Mouse (Mus musculus): ENCODE data around the gene Mxi1. TPM values are rescaled to one million over a fixed set of nuclear protein-coding genes. Genes with fewer than 3 reads are reported as not detected.

The Mxi1 gene
- total RNA-seq, 2 experiments from 2014 or later = 71.1 to 156 TPM

DNA sequence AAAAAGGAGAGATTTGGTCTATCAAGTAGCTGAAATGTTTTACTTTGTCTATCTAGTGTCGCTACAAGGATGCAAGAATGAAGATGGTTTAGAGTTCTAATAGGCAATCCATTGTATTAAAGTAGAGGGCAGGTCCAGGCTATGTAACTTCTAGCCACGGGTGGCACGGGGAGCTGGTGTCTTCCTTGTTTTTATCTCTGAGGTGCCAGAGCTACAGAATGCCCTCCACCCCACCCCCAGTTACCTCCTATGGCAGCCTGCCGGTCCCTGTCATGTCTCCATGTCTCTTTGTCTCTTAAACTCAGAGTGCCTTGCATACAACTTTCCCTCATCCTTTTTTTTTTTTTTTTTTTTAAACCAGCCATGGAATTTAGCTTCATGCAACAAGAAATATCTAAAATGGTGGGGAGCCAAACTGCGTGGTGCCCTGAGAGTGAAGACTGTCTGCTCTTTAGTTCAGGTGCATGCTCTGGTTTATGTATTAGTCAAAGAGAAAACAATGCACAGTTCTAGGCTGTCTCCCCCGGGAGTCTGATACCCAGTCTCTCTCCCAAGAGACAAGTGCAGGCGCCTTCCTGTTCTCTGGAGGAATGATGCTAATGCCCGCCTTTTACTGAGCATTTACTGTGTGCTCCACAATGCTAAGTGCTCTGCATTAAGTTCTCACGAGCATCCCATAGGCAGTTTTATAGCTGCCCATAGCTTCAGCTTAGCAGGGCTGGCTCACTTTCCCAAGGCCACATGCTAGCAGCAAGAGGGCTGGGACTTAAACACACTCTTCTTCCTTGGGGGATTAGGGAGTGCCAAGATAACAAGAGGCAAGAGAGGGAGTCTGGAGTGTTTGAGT lies 10.2 kb downstream of the Mxi1 start:
- peak; percentile 67 for ATAC-seq (replicated peaks; ENCODE audit: low FRiP score, poor library complexity, severe bottlenecking)

DNA sequence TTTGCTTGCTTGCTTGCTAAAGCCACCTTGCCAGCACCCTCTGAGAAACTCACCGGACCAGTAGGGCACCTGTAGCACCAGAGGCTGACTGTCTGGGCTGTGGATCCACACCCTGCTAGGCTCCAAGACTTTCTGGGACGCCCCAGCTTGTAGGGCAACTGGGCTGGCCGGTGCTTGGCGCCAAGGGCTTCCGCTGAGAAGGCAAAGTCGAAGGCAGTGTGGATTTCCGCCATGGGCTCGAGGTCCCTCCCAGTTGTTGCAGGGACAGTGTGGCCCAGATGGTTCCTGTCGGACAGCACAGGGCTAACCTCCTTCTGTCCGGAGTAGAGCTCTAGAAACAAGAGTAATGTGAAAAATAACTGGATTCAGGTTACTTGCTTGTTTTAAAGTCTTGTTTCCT lies 11.0 kb downstream of the Mxi1 start:
- ATAC-seq (replicated peaks; ENCODE audit: low FRiP score, poor library complexity, severe bottlenecking) = no peak

DNA sequence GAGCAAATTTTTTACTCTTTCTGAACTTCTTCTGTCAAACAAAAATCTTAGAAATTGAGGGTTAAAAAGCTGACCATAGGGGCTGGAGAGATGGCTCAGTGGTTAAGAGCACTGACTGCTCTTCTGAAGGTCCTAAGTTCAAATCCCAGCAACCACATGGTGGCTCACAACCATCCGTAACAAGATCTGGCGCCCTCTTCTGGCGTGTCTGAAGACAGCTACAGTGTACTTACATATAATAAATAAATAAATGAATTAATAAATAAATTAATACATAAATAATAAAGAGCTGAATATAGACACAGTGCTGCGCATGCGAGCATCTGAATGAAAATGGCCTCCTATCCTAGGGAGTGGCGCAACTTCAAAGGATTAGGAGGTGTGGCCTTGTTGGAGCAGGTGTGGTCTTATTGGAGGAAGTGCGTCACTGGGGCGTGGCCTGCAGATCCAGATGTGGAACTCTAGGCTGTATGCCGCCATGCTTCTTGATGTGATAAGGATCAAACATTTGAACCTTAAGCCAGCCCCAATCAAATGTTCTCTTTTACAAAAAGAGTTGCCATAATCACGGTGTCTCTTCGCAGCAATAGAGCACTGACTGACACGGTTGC lies 12.2 kb downstream of the Mxi1 start:
- no peak for ATAC-seq (replicated peaks; ENCODE audit: low FRiP score, poor library complexity, severe bottlenecking)

DNA sequence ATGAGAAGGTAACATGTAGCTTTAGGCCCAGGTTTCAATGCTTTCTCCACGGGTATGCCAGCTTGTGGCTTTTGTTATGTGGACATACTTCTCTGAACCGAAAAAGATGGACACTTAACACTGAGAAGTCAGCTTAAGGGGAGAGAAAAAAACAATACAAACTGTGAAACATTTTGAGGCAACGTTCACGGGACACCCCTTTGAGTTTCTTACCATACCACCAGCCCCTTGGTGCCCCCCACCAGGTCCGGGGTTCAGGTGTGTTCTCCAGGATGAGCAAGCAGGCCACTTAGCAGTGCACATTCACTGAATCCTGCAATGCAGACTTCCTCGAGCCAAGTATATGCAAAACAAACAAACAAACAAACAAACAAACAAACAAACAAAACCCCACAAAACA lies 14.5 kb downstream of the Mxi1 start:
- ATAC-seq (replicated peaks; ENCODE audit: low FRiP score, poor library complexity, severe bottlenecking) = no peak

DNA sequence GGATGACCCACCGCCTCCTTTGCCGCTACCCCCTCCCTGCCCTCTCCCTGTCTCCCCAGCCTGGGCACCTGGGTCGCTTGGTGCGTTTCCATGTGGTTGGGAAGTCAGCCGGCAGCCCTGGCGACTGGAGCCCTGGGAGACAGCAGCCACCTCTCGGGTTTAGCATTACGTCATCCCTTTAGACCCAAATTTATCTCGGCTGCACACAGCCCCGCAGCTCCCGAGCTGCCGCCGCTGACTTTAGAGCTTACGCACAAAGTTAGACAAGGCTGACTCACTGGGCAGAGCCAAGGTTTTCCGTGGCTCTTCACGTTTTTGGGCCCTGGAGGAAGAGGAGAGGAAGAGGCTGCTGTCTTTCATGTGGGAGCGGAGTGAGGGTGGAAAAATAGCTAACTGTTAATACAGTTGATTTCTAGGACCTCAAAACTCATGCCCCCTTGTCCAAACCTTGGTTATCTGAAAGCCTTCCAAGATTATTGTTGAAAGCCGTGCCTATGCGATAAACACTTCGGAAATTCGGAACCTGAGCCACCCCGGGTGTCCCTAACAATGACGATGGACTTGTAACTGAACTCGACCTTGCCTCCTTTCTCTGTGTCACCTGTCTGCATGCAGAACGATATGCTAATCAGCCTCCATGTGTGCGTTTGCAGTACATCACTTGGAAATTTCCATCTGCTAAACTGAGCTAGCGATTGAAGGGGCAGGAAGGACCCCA lies 15.4 kb downstream of the Mxi1 start:
- peak; percentile 83 for ATAC-seq (replicated peaks; ENCODE audit: low FRiP score, poor library complexity, severe bottlenecking)

DNA sequence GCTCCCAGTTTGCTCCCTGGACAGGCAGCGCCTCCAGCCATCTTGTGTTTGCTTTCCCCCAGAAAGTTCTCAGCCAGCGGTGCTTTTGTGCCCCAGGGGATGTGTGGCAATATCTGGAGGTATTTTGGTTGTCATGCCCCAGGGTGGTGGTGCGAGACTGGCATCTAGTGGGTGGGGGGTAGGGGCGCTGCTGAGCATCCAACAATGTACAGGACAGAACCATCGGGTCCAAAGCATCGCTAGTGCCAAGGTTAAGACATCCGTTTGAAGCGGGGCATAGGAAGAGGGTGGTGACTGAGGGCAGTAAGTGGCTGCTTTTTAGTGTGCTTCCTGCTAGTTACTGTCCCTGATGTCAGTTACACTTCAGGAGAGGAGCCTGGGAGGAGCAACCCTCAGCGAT lies 17.8 kb downstream of the Mxi1 start:
- ATAC-seq (replicated peaks; ENCODE audit: low FRiP score, poor library complexity, severe bottlenecking) = no peak

DNA sequence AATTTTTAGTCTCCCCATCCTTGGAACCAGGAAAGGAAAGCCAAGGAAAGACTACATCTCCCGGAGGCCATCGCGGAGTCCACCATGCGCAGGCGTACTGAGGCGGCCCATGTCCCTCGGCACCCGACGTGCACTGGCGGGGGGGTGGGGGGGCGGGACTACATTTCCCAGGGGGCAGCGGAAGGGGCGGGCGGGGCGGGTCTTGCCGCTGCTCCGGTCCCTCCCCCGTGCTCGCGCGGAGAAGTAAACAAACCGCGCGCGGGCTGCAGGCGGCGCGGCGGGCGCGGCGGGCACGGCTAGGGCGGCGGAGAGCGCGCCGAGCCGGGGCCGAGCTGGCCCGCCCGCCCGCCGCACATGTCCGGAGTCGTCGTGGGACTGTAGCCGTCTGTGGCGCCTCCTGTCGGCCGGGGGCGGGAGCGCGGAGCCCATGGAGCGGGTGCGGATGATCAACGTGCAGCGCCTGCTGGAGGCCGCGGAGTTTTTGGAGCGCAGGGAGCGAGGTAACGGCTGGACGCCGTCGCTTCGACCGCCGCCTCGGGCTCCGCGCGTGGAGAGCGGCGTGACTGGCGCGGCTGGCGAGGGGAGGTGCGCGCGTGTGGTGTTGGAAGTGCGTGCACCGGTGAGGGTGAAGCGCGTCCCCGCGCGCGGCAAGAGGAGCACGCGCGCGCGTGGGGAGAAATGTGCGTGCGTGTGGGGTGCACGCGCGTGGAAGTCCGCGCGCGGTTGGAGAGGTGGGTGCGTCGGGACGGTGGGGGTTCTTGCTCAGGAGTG lies 19.1 kb downstream of the Mxi1 start:
- peak; percentile 64 for ATAC-seq (replicated peaks; ENCODE audit: low FRiP score, poor library complexity, severe bottlenecking)

DNA sequence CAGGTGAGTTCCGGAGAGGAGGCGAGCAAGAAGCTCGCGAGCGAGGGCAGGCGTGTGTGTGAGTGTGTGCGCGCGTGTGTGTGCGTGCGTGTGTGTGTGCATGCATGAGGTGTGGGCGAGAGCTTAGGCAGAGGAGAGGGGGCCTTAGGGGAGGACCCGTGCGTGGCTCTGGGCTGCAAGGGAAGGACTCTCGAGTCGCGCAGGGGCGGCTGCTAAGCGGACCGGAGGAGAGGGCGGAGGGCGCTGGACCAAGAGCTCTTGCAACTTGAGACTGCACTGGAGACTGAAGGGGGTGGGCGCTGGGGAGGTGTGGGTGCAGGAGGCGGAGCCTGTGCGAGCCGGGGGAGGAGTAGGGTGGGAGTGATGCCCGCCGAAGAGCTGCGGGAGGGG lies 19.7 kb downstream of the Mxi1 start:
- ATAC-seq (replicated peaks; ENCODE audit: low FRiP score, poor library complexity, severe bottlenecking) = peak; percentile 28

DNA sequence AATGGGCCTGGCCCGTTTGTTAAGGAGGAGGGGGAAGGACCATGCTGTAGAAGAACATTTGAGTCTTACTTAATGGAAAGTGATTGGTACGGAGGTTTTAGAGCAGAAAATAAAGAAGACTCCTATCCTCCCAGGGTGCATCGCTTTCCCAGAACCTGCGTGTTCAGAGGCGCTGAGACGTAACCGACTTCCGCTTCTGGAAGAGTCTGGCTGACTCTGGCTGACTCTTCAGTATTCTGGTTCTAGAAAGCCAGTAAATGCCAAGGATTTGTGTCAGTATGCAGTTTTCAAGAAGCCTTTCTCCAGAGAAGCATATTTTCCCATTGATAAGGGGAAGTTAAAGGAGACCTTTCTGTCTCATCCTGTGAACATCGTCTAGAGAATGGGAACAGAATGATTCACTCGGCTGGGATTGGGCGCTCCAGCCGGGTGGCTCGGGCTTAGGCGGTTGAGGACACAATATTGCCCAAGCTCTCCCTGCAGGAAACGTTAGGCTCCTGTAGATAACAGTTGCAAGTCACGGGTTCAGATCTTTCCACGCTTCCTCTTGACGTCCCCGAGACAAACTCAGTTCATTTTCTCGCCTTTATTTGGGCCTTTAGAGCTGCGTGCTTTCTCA lies 21.7 kb downstream of the Mxi1 start:
- ATAC-seq (replicated peaks; ENCODE audit: low FRiP score, poor library complexity, severe bottlenecking) = no peak

DNA sequence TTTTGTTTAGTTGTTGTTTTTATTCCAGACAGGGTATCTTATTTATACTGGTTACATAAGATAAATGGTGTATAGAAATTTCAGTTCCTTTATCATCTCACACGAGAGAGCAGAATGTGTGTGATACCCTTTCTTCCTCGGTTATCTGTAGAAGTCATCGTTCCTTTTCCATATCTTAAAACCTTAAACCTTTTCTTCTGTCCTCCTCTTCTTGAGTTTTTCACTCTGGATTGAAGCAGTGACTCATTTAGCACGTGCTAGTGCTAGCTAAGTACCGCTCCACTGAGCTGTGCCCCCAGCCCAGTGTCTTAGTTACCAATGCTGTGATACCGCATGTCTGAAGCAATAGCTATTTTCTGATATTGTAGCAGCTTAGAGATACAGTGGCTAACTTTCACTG lies 23.4 kb downstream of the Mxi1 start:
- no peak for ATAC-seq (replicated peaks; ENCODE audit: low FRiP score, poor library complexity, severe bottlenecking)

DNA sequence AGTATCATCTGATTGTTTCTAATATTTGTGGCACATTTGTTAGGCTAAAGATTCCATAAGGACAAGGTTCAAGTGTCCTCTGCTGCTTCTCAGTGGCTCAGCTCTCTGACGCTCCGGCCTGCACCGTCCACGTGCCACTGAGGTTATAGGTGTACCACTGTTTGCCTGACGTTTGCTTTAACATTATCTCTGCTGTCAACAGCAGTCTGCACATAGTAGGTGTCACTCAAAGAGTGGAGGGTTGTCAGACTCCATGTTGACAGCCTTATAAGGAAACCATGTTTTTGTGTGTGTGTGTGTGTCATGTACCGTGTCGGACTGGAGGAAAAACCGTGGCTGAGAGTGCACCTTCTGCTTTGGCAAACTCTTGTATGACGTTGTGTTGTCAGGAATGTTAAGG lies 24.9 kb downstream of the Mxi1 start:
- no peak for ATAC-seq (replicated peaks; ENCODE audit: low FRiP score, poor library complexity, severe bottlenecking)

DNA sequence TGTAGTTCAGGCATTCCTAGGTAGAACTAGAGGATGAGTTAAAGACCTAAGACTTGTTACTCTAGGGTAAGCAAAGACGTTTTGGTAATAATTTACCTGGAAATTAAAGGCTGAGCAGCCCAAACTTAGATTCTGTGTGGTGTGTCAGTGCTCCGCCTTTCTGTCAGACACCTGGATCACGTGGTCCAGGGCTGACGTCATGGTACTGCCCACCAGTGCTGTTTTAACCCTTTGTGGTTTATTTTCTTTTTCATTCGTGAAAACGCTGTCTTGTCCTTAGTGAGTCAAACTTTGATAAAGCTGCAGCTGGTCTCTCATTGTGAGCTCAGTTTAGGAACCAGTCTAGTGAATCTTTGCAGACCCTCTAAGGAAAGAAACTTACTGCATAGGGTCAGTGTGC lies 30.1 kb downstream of the Mxi1 start:
- ATAC-seq (replicated peaks; ENCODE audit: low FRiP score, poor library complexity, severe bottlenecking) = 0 out of 2 replicates have a peak, but pooled peaks have one; percentile 36

DNA sequence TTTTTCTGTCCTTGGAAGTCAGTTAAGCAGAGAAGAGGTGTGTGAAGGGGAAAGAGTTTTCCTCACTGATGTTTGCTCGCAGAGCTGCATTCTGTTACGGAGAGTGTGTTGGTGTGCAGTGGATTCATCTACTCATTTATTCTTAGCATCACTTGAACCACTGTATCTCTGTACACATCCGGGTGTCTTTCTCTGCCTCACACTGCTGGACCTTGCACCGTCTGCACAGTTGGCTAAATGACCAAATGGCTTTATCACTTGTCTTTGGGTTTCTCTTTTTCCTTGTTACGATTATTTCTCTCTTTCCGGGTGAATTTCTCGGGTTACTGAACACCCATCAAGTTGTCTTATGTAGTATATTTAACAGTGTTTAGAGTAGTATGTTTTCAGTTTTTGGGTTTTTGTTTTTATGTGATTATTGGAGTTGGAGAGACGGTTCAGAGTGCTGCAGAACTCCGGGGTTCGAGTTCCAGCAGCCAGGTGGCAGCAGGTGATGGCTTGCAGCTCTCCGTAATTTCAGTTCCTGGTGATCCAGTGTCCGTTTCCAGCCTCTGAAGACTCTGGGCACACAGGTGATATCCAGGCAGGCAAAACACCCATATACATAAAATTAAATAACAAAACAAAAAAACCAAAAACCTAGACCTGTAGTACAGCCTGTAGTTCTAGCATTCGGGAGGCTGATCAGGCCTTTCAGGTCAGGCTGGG lies 33.0 kb downstream of the Mxi1 start:
- no peak for ATAC-seq (replicated peaks; ENCODE audit: low FRiP score, poor library complexity, severe bottlenecking)

DNA sequence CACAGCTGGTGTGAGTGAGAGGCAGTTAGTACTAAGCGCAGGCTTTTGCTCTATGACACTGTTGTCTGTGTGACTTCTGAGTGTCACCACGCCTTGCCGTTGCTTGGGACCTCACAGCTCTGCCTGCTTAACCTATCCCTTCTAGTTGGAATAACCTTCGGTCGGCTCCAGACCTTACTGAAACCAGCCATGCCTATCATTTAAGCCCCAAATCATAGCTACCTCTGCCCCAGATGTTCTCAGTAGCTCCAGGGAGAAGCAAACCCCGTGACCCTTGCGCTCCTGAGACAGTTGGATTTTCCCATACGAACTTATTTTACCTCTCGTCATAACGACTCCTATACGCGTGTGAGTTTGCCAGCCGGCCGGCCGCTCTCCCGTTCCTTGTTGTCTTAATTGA lies 33.7 kb downstream of the Mxi1 start:
- no peak for ATAC-seq (replicated peaks; ENCODE audit: low FRiP score, poor library complexity, severe bottlenecking)

DNA sequence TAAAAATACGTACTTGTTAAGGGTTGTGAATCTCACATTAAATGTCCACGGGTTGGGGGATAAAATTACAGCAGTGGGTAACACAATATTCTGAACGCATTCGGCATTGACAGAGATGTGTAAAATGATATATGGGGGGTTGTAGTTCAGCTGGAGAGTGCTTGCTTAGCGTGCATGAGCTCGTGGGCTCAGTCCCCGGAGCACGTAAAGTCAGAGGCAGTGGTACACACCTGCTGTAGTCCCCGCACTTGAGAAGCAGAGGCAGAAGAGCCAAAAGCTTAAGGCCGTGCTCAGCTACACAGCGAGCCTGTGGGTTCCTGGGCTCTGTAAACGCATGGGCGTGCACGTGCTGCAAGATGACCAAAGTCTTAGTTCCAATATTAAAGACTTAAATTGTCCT lies 35.4 kb downstream of the Mxi1 start:
- no peak for ATAC-seq (replicated peaks; ENCODE audit: low FRiP score, poor library complexity, severe bottlenecking)

DNA sequence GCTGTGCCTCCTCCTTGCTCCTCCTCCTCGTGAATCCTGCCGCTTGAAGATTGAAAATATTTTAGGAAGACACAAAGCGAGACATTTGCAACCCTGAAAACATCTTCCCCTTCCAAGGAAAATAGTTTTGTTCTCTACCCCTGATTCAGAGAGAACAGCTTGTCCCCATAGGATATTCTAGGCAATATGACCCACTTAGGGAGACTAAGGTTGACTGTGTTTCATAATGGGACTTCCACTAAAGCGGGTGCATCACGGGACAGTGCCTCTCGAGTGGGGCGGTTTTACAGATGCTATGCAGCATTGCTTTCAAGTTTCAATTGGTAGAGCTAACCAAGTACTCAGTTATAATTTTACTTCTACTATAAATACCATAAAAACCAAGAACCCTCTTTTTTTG lies 43.5 kb downstream of the Mxi1 start:
- no peak for ATAC-seq (replicated peaks; ENCODE audit: low FRiP score, poor library complexity, severe bottlenecking)

DNA sequence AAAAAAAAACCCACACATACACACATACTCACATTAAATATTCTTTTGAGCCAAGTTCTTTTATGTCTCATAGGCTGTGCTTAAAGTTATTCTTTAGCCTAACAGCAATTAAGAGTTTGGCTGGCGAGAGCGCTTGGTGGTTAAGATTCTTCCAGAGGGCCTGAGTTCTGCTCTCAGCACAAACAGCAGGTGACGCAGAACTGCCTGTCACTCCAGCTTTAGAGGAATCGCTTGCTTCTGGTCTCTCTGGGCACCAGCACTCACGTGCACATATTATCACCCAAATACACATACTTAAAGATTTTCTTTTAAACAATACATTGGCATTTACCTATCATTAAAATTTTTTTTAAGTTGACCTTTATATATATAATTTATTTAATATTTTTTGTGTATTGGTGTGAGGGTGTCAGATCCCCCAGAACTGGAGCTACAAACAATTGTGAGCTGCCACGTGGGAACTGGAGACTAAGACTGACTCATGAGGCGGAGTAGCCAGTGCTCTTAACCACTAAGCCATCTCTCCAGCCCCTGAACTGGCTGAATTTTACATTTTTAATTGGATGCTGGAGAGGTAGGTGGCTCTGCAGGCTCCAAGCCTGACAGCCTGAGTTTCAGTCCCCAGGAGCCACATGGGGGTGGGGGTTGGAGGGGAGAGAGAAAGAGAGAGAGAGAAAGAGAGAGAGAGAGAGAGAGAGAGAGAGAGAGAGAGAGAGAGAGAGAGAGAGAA lies 44.1 kb downstream of the Mxi1 start:
- ATAC-seq (replicated peaks; ENCODE audit: low FRiP score, poor library complexity, severe bottlenecking) = no peak

DNA sequence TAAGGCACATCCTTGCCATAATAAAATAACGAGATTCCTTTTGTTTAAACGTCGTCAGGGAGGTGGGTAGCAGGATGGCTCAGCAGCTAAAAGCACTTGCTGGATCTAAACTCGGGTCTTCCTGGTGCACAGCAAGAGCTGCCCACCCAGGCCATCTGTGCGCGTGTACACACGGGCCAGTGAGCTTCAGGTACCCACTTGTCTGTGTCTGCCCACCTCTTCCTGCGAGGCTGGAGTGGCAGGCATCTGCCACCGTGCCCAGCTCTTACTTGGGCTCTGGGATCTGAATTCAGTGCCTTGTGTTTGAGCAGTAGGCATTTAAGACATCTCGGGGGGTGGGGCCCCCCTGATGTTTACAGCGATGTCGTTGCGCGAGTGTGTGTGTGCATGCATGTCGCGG lies 44.7 kb downstream of the Mxi1 start:
- no peak for ATAC-seq (replicated peaks; ENCODE audit: low FRiP score, poor library complexity, severe bottlenecking)
